Mouse (Mus musculus) urinary bladder, postnatal 14 days (tissue): Measurements from ENCODE around the gene Prl2c1.
"Not testable (repeated sequence)": the region's sequence is repeated elsewhere in the genome, so short reads cannot be mapped to it uniquely, and the experiment has no call there.

ENCODE experiments used
- DNase-seq: peaks from one replicate; pipeline ENCODE4 v3.0.0; 2021; ENCODE audit warnings: low spot score

Prl2c1 gene

DNA sequence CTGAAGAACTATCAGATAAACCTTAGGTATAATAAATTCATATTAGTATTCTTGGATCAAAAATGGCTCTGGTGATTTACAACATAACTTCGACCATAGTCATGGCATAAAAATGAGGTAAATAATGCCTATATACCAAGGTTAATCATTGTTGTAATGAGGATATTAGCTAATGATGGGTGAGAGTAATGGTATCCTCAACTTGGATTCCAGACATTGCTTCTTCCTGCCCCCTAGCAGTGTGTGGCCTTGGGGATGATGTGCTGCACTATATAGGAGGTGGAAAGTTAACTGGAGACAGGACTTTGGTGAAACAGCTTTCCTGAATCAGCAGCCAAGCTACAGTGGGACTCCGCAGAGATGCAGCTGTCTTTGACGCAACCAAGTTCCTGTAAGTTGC lies at the start of gene Prl2c1:
TSS of gene Prl2c1 (plus strand) at position 301 of the 400 bp plus-strand sequence.
- DNase-seq: no peak

GRCm38 (mm10) chr13:27801354-27801753 lies 47.8 kb upstream of the Prl2c1 start, which contains the start of gene Prl2a1:
Prl2a1 (plus strand) TSS chr13:27801654.
- DNase-seq: no peak

DNA sequence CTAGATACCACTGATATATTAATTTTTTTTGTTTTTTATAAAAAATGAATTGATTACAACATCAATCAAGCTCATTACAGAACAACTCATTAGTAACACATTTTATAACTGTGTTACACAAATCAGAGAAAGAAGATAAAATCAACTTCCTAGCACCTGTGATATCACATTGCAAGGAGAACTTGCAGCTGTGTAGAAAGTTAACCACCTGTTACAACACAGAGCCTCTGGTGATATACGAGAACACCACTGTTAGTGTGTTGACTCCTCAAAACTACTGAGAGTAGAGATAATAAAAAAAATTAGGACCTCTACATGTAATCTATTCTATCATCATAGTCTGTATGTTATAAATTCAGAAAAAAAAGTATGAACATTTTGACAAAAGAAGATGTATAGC lies 46.4 kb upstream of the Prl2c1 start:
- DNase-seq: no peak

- not testable (repeated sequence) for DNase-seq
These were observed 55.1 kb downstream of the Prl2c1 start for GRCm38 (mm10) chr13:27904236-27904635.
